Mouse (Mus musculus): ENCODE data around the gene Gm37240.

DNA sequence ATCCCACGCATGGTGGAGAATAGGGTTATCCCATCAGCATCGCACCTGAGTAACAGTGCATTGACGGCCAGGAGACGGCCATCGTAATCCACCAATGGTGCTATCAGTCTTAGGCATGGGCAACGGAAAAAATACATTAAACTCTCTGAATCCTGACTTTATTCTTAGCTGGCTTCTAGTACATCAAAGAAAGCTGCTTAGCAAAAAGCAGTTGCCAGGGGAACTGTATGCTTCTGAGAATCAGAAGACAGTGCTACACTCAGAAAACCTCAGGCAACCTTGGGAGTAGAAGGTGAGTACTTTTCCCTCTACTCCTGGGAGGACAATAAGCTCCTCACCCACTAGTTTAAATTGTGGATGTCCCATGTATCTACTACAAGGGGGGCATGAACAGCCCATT, 219.6 kb downstream of the Gm37240 start:
- no peak for TF ChIP-seq CTCF (IDR thresholded peaks at IDR 0.05; ENCODE audit: low read depth, low read length)
- no peak for TF ChIP-seq GATA1 (IDR thresholded peaks at IDR 0.05; ENCODE audit: borderline replicate concordance, low read length)
- no peak for TF ChIP-seq GATA2 (IDR thresholded peaks at IDR 0.05; ENCODE audit: borderline replicate concordance, low read depth, low read length)
- TF ChIP-seq TAL1 (conservative IDR thresholded peaks at IDR 0.05; ENCODE audit: low read depth, low read length): no peak
